8 mouse cellular contexts compared by ENCODE assay signal in the genomic region with DNA sequence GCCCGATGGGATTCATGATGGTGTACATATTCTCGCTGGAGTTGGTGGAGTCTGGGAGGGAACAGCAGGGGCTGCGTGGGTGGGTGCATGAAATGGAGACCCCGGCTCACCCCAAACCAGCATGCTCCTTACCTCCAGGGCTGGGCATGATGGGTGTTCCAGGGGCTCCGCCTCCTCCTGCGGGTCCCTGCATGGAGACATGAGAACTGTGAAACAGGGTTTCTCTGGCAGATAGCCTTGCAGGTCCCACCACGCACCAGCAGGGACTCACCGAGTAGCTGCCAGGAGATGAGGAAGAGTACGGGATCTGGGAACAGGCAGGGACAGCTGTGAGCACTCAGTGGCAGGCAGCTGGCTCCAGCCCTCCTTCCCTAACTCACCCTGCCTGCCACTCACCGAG. TPM values are rescaled to one million over a fixed set of nuclear protein-coding genes. Genes with fewer than 3 reads are reported as not detected.
DNase-seq lines count a peak whose midpoint lies in the region; ATAC-seq and TF ChIP-seq lines count a peak whose summit lies in the region.

No protein-coding gene starts in this region.

- 22% methylated on average over 10 of the region's 10 CpGs for WGBS in embryonic facial prominence, embryonic 10.5 days
- 20% methylated on average over 8 of the region's 10 CpGs for WGBS in hindbrain, embryonic 13.5 days
- 15% methylated on average over 10 of the region's 10 CpGs for WGBS in midbrain, embryonic 15.5 days

- H3K4me1 ChIP-seq in embryonic facial prominence, embryonic 10.5 days: peaks cover 82% of the 10 kb centered on the region
- H3K4me1 ChIP-seq in hindbrain, embryonic 13.5 days (replicated peaks): peaks cover 84% of the 10 kb centered on the region
- peaks cover 69% of the 10 kb centered on the region for H3K4me1 ChIP-seq in midbrain, embryonic 15.5 days

- H3K36me3 ChIP-seq in embryonic facial prominence, embryonic 10.5 days (replicated peaks): peaks cover 68% of the 10 kb centered on the region
- H3K36me3 ChIP-seq in hindbrain, embryonic 13.5 days: peaks cover 31% of the 10 kb centered on the region
- no peaks in the 10 kb centered on the region for H3K36me3 ChIP-seq in midbrain, embryonic 15.5 days (replicated peaks)

- H3K4me2 ChIP-seq in hindbrain, embryonic 13.5 days: peak overlapping the region; percentile 70
- peak overlapping the region; percentile 59 for H3K4me2 ChIP-seq in midbrain, embryonic 15.5 days

- no peak for TF ChIP-seq CTCF in layer of hippocampus, adult 2 months (conservative IDR thresholded peaks at IDR 0.05)

- peak overlapping the region; percentile 80 for H3K9ac ChIP-seq in hindbrain, embryonic 13.5 days
- H3K9ac ChIP-seq in midbrain, embryonic 15.5 days: peak overlapping the region; percentile 43; the same call in 1 of the 2 replicates

- peaks cover 40% of the 10 kb centered on the region for H3K27me3 ChIP-seq in embryonic facial prominence, embryonic 10.5 days (replicated peaks; ENCODE audit: low read depth, poor library complexity, severe bottlenecking)
- H3K27me3 ChIP-seq in hindbrain, embryonic 13.5 days: peaks cover 15% of the 10 kb centered on the region
- no peaks in the 10 kb centered on the region for H3K27me3 ChIP-seq in midbrain, embryonic 15.5 days (replicated peaks)

- peak overlapping the region; percentile 82 for H3K27ac ChIP-seq in layer of hippocampus, adult 2 months
- peak overlapping the region; percentile 81 for H3K27ac ChIP-seq in embryonic facial prominence, embryonic 10.5 days (replicated peaks)
- peak overlapping the region; percentile 30; the same call in 1 of the 2 replicates for H3K27ac ChIP-seq in hindbrain, embryonic 13.5 days
- peak overlapping the region; percentile 25; the same call in 1 of the 2 replicates for H3K27ac ChIP-seq in midbrain, embryonic 15.5 days

- H3K4me3 ChIP-seq in layer of hippocampus, adult 2 months: peak overlapping the region; percentile 39
- peak overlapping the region; percentile 64 for H3K4me3 ChIP-seq in embryonic facial prominence, embryonic 10.5 days
- peak overlapping the region; percentile 41 for H3K4me3 ChIP-seq in hindbrain, embryonic 13.5 days
- H3K4me3 ChIP-seq in midbrain, embryonic 15.5 days: peak overlapping the region; percentile 34

- peak in 1 of 2 experiments; percentile 53 for DNase-seq in layer of hippocampus, adult 2 months (ENCODE audit: low spot score in 2 of 2)
- no peak for DNase-seq in layer of hippocampus, postnatal 36 days
- peak; percentile 68 for DNase-seq in embryonic facial prominence, embryonic 10.5 days (ENCODE audit: low spot score)
- no peak for DNase-seq in adrenal gland, postnatal 10 days
- DNase-seq in natural killer cell, adult 2 months (ENCODE audit: low spot score in 2 of 2): no peak
- DNase-seq in adrenal gland, adult (ENCODE audit: inconsistent age in 2 of 2, low spot score in 1 of 2): no peak

- H3K9me3 ChIP-seq in embryonic facial prominence, embryonic 10.5 days: peaks cover 12% of the 10 kb centered on the region; the same call in 1 of the 2 replicates
- no peaks in the 10 kb centered on the region for H3K9me3 ChIP-seq in hindbrain, embryonic 13.5 days
- no peaks in the 10 kb centered on the region for H3K9me3 ChIP-seq in midbrain, embryonic 15.5 days

- ATAC-seq in hindbrain, embryonic 13.5 days (ENCODE audit: low FRiP score): no peak
- ATAC-seq in midbrain, embryonic 15.5 days (replicated peaks): no peak

RNA-seq across cellular contexts. Expression of a gene that starts 4.5 kb away (rescaled TPM):
- total RNA-seq in layer of hippocampus, adult 2 months (2021): 10 to 100 TPM; 41.4 to 46.4 TPM
- total RNA-seq in layer of hippocampus, postnatal 36 days (2021): 10 to 100 TPM; 42.9 to 54.3 TPM
- 184 and 187 TPM in 2 replicates for polyA plus RNA-seq in embryonic facial prominence, embryonic 10.5 days (2016; fragmentation: Nextera tagmentation; extraction: Ambion mirVana)
- polyA plus RNA-seq in hindbrain, embryonic 13.5 days (2015; fragmentation: Nextera tagmentation; extraction: Ambion mirVana): 121 and 125 TPM in 2 replicates
- polyA plus RNA-seq in midbrain, embryonic 15.5 days (2015; fragmentation: Nextera tagmentation; extraction: Ambion mirVana): 175 and 176 TPM in 2 replicates
- total RNA-seq in adrenal gland, postnatal 10 days (2021): 10 to 100 TPM; 59.4 to 59.8 TPM

RNA-seq across cellular contexts. Expression of a gene that starts 9.9 kb away (rescaled TPM):
- 100 to 1,000 TPM; 274 to 297 TPM for total RNA-seq in layer of hippocampus, adult 2 months (2021)
- 100 to 1,000 TPM; 276 to 279 TPM for total RNA-seq in layer of hippocampus, postnatal 36 days (2021)
- 105 and 109 TPM in 2 replicates for polyA plus RNA-seq in embryonic facial prominence, embryonic 10.5 days (2016; fragmentation: Nextera tagmentation; extraction: Ambion mirVana)
- polyA plus RNA-seq in hindbrain, embryonic 13.5 days (2015; fragmentation: Nextera tagmentation; extraction: Ambion mirVana): 122 and 132 TPM in 2 replicates
- polyA plus RNA-seq in midbrain, embryonic 15.5 days (2015; fragmentation: Nextera tagmentation; extraction: Ambion mirVana): 175 and 189 TPM in 2 replicates
- 10 to 100 TPM; 92.0 to 96.9 TPM for total RNA-seq in adrenal gland, postnatal 10 days (2021)

RNA-seq across cellular contexts. Expression of a gene that starts 17.2 kb away (rescaled TPM):
- under 1 TPM; 0.54 to 0.97 TPM for total RNA-seq in layer of hippocampus, adult 2 months (2021)
- total RNA-seq in layer of hippocampus, postnatal 36 days (2021): 1 to 10 TPM in 1 of 2 experiments, under 1 TPM in 1; 0.33 to 1.0 TPM
- 0.77 and 0.79 TPM in 2 replicates for polyA plus RNA-seq in embryonic facial prominence, embryonic 10.5 days (2016; fragmentation: Nextera tagmentation; extraction: Ambion mirVana)
- 1.5 and 1.9 TPM in 2 replicates for polyA plus RNA-seq in hindbrain, embryonic 13.5 days (2015; fragmentation: Nextera tagmentation; extraction: Ambion mirVana)
- polyA plus RNA-seq in midbrain, embryonic 15.5 days (2015; fragmentation: Nextera tagmentation; extraction: Ambion mirVana): 1.2 and 1.6 TPM in 2 replicates
- total RNA-seq in adrenal gland, postnatal 10 days (2021): 1 to 10 TPM; 3.3 to 3.6 TPM

RNA-seq across cellular contexts. Expression of a gene that starts 33.5 kb away (rescaled TPM):
- total RNA-seq in layer of hippocampus, adult 2 months (2021): under 1 TPM in 1 of 2 experiments, not detected in 1; 0.25 TPM
- not detected for total RNA-seq in layer of hippocampus, postnatal 36 days (2021)
- polyA plus RNA-seq in embryonic facial prominence, embryonic 10.5 days (2016; fragmentation: Nextera tagmentation; extraction: Ambion mirVana): 0.14 TPM in 1 of 2 replicates, not detected in the other
- polyA plus RNA-seq in hindbrain, embryonic 13.5 days (2015; fragmentation: Nextera tagmentation; extraction: Ambion mirVana): 0.12 and 0.14 TPM in 2 replicates
- 0.13 and 0.19 TPM in 2 replicates for polyA plus RNA-seq in midbrain, embryonic 15.5 days (2015; fragmentation: Nextera tagmentation; extraction: Ambion mirVana)
- total RNA-seq in adrenal gland, postnatal 10 days (2021): 1 to 10 TPM in 1 of 2 experiments, under 1 TPM in 1; 0.79 to 1.7 TPM

RNA-seq across cellular contexts. Expression of a gene that starts 59.5 kb away (rescaled TPM):
- 10 to 100 TPM; 20.5 to 24.4 TPM for total RNA-seq in layer of hippocampus, adult 2 months (2021)
- 10 to 100 TPM; 18.6 to 23.4 TPM for total RNA-seq in layer of hippocampus, postnatal 36 days (2021)
- polyA plus RNA-seq in embryonic facial prominence, embryonic 10.5 days (2016; fragmentation: Nextera tagmentation; extraction: Ambion mirVana): 20.8 and 21.1 TPM in 2 replicates
- polyA plus RNA-seq in hindbrain, embryonic 13.5 days (2015; fragmentation: Nextera tagmentation; extraction: Ambion mirVana): 16.3 and 17.2 TPM in 2 replicates
- polyA plus RNA-seq in midbrain, embryonic 15.5 days (2015; fragmentation: Nextera tagmentation; extraction: Ambion mirVana): 18.6 and 19.9 TPM in 2 replicates
- total RNA-seq in adrenal gland, postnatal 10 days (2021): 10 to 100 TPM; 22.2 to 26.3 TPM

Comparison
In these comparisons a context has a peak if more than half of its experiments do, and no peak if none do; other contexts are left out.
1. H3K27ac ChIP-seq: peak in every context shown above with its lines; median percentile 82 in layer of hippocampus, adult 2 months; 81 in embryonic facial prominence, embryonic 10.5 days; 30 in hindbrain, embryonic 13.5 days; 25 in midbrain, embryonic 15.5 days.